Mouse (Mus musculus): ENCODE measurements around the gene Palld. TPM values are rescaled to one million over a fixed set of nuclear protein-coding genes. Genes with fewer than 3 reads are reported as not detected.

Palld gene
- polyA plus RNA-seq, 1 experiment from 2014 or later: 17.3 TPM

- Histone ChIP-seq H3K9ac (ENCODE audit: low read depth, low read length) (no peak overlapping the region), H3K9me3 (ENCODE audit: control insufficient read depth, low read length) (no peaks in the 10 kb centered on the region), H3K27ac (ENCODE audit: low read depth, low read length) (no peak overlapping the region), H3K4me2 (ENCODE audit: low read length) (no peak overlapping the region), H3K4me3 (ENCODE audit: low read length) (no peak overlapping the region), H3K27me3 (replicated peaks; ENCODE audit: control insufficient read depth, insufficient read depth, low read length) (no peaks in the 10 kb centered on the region), H3K4me1 (ENCODE audit: control insufficient read depth, insufficient read depth, low read depth, low read length) (no peaks in the 10 kb centered on the region), H3K36me3 (ENCODE audit: control insufficient read depth, insufficient read depth, low read length) (no peaks in the 10 kb centered on the region)
- WGBS: 87% methylated on average over 3 of the region's 3 CpGs
- no peak for ATAC-seq
Observed at GRCm38 (mm10) chr8:61643215-61643614, 259.3 kb downstream of the Palld start.

DNA sequence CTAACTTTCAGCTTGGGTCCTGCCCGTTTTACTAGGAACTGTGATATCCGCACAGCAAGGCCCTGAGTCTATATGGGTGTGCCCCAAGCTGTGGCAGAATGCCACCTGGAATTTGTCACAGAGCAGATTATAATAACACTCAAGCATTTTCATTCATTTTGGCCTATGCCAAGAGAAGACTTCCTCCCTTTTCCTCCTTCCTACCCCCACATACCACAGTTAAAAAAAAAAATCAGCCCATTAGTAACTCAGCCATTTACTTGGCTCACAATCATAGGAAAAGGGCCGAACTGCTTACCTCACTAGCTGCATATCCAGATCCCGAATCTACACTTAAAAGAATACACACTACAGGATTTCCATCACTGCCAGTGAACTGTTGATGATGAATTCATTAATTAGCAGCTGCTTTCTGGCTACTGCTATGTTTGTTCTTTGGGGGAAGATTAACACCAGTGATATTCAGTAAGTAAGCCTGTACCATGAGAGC is 260.1 kb downstream of the Palld start:
- Histone ChIP-seq H3K4me2 (ENCODE audit: low read length) (no peak overlapping the region), H3K27ac (ENCODE audit: low read depth, low read length) (no peak overlapping the region), H3K27me3 (replicated peaks; ENCODE audit: control insufficient read depth, insufficient read depth, low read length) (no peaks in the 10 kb centered on the region), H3K4me1 (ENCODE audit: control insufficient read depth, insufficient read depth, low read depth, low read length) (no peaks in the 10 kb centered on the region), H3K4me3 (ENCODE audit: low read length) (no peak overlapping the region), H3K9me3 (ENCODE audit: control insufficient read depth, low read length) (no peaks in the 10 kb centered on the region), H3K36me3 (ENCODE audit: control insufficient read depth, insufficient read depth, low read length) (no peaks in the 10 kb centered on the region), H3K9ac (ENCODE audit: low read depth, low read length) (no peak overlapping the region)
- WGBS: 72% methylated on average over 4 of the region's 4 CpGs
- no peak for ATAC-seq

- ATAC-seq: no peak
- no peak overlapping the region for H3K9ac ChIP-seq (ENCODE audit: low read depth, low read length)
- H3K27ac ChIP-seq (ENCODE audit: low read depth, low read length): no peak overlapping the region
- H3K4me2 ChIP-seq (ENCODE audit: low read length): no peak overlapping the region
- WGBS: 86% methylated on average over 2 of the region's 2 CpGs
- H3K9me3 ChIP-seq (ENCODE audit: control insufficient read depth, low read length): no peaks in the 10 kb centered on the region
- no peaks in the 10 kb centered on the region for H3K4me1 ChIP-seq (ENCODE audit: control insufficient read depth, insufficient read depth, low read depth, low read length)
- no peaks in the 10 kb centered on the region for H3K36me3 ChIP-seq (ENCODE audit: control insufficient read depth, insufficient read depth, low read length)
- no peak overlapping the region for H3K4me3 ChIP-seq (ENCODE audit: low read length)
- H3K27me3 ChIP-seq (replicated peaks; ENCODE audit: control insufficient read depth, insufficient read depth, low read length): no peaks in the 10 kb centered on the region
Observed at GRCm38 (mm10) chr8:61639596-61639995, 262.9 kb downstream of the Palld start.

DNA sequence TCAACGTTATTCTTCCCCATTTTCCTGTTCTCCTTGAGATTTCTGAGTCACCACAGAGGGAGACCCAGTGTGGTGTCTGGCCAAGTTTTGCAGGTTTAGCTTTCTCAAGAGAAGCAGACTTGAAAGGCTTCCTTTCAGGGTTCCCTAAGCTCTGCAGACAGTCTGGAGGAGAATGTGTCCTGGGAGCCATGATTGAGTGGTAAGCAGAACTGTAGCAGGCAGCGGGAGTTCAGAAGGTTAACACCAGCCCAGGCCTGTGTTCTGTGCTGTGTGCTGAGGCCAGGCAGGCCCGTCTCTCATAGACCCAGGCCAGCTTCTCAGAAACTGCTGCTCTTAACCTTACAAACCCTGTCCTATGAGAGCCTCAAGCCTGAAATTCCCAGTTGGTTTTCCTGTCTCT is 263.5 kb downstream of the Palld start:
- Histone ChIP-seq H3K9ac (ENCODE audit: low read depth, low read length) (no peak overlapping the region), H3K27me3 (replicated peaks; ENCODE audit: control insufficient read depth, insufficient read depth, low read length) (no peaks in the 10 kb centered on the region)

DNA sequence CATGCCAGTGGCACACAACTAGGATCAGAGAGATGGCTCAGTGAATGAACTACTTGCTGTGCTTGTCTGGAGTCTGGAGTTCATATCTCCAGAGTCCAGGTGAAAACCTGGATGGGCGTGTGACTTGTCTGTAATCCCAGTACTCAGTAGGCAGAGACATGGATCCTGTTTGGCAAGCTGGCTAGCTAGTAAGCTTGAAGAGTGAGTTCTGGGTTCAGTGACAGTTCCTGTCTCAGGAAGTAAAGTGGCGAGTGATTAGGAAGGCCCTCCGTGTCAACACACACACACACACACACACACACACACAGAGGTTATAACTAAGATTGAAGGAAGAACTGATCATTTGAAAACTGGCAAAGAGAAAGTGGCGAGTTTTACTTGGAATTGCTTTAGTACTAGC is 264.8 kb downstream of the Palld start:
- H3K9ac ChIP-seq (ENCODE audit: low read depth, low read length): no peak overlapping the region
- no peaks in the 10 kb centered on the region for H3K9me3 ChIP-seq (ENCODE audit: control insufficient read depth, low read length)
- H3K27me3 ChIP-seq (replicated peaks; ENCODE audit: control insufficient read depth, insufficient read depth, low read length): no peaks in the 10 kb centered on the region
- ATAC-seq: no peak
- no peak overlapping the region for H3K4me2 ChIP-seq (ENCODE audit: low read length)
- H3K4me3 ChIP-seq (ENCODE audit: low read length): no peak overlapping the region
- no peaks in the 10 kb centered on the region for H3K36me3 ChIP-seq (ENCODE audit: control insufficient read depth, insufficient read depth, low read length)
- WGBS: 92% methylated on average over 4 of the region's 4 CpGs
- H3K4me1 ChIP-seq (ENCODE audit: control insufficient read depth, insufficient read depth, low read depth, low read length): no peaks in the 10 kb centered on the region
- no peak overlapping the region for H3K27ac ChIP-seq (ENCODE audit: low read depth, low read length)

More for the DNA sequence above, 263.5 kb downstream of the Palld start:
- Histone ChIP-seq H3K9me3 (ENCODE audit: control insufficient read depth, low read length) (no peaks in the 10 kb centered on the region), H3K4me3 (ENCODE audit: low read length) (no peak overlapping the region), H3K27ac (ENCODE audit: low read depth, low read length) (no peak overlapping the region), H3K36me3 (ENCODE audit: control insufficient read depth, insufficient read depth, low read length) (no peaks in the 10 kb centered on the region), H3K4me2 (ENCODE audit: low read length) (no peak overlapping the region), H3K4me1 (ENCODE audit: control insufficient read depth, insufficient read depth, low read depth, low read length) (no peaks in the 10 kb centered on the region)
- 63% methylated on average over 3 of the region's 3 CpGs for WGBS
- no peak for ATAC-seq

DNA sequence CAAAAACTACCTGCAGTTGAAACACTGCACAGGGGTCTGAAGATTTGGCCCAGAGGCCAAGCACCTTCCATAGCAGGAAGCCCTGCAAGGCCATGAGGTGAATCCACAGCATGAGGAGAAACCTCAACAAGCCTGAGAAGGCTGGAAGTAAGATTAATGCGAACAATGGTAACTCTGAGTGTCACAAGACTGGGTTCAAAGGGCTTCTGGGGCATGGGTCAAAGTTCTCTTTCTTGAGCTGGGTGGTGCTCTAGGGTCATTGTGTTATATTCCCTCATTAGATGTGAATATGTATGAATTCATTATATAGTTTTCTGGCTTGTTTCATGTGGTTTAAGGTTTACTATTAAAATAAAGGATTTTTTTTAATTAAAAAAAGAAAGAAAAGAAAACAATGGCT is 267.7 kb downstream of the Palld start:
- no peaks in the 10 kb centered on the region for H3K27me3 ChIP-seq (replicated peaks; ENCODE audit: control insufficient read depth, insufficient read depth, low read length)
- no peak for ATAC-seq
- H3K4me1 ChIP-seq (ENCODE audit: control insufficient read depth, insufficient read depth, low read depth, low read length): no peaks in the 10 kb centered on the region
- no peak overlapping the region for H3K4me2 ChIP-seq (ENCODE audit: low read length)
- H3K9ac ChIP-seq (ENCODE audit: low read depth, low read length): no peak overlapping the region
- 59% methylated on average over 1 of the region's 1 CpGs for WGBS
- H3K27ac ChIP-seq (ENCODE audit: low read depth, low read length): no peak overlapping the region
- no peak overlapping the region for H3K4me3 ChIP-seq (ENCODE audit: low read length)
- H3K9me3 ChIP-seq (ENCODE audit: control insufficient read depth, low read length): no peaks in the 10 kb centered on the region
- H3K36me3 ChIP-seq (ENCODE audit: control insufficient read depth, insufficient read depth, low read length): no peaks in the 10 kb centered on the region

GRCm38 (mm10) chr8:61632331-61632730 is 270.2 kb downstream of the Palld start:
- Histone ChIP-seq H3K4me1 (ENCODE audit: control insufficient read depth, insufficient read depth, low read depth, low read length) (no peaks in the 10 kb centered on the region; the same call in 1 of the 2 replicates), H3K9me3 (ENCODE audit: control insufficient read depth, low read length) (no peaks in the 10 kb centered on the region), H3K36me3 (ENCODE audit: control insufficient read depth, insufficient read depth, low read length) (no peaks in the 10 kb centered on the region), H3K27ac (ENCODE audit: low read depth, low read length) (no peak overlapping the region), H3K4me3 (ENCODE audit: low read length) (no peak overlapping the region), H3K27me3 (replicated peaks; ENCODE audit: control insufficient read depth, insufficient read depth, low read length) (no peaks in the 10 kb centered on the region), H3K9ac (ENCODE audit: low read depth, low read length) (no peak overlapping the region), H3K4me2 (ENCODE audit: low read length) (no peak overlapping the region)
- 46% methylated on average over 2 of the region's 2 CpGs for WGBS
- ATAC-seq: no peak

- 40% methylated on average over 1 of the region's 1 CpGs for WGBS
Observed at GRCm38 (mm10) chr8:61629631-61629968, 272.9 kb downstream of the Palld start.

DNA sequence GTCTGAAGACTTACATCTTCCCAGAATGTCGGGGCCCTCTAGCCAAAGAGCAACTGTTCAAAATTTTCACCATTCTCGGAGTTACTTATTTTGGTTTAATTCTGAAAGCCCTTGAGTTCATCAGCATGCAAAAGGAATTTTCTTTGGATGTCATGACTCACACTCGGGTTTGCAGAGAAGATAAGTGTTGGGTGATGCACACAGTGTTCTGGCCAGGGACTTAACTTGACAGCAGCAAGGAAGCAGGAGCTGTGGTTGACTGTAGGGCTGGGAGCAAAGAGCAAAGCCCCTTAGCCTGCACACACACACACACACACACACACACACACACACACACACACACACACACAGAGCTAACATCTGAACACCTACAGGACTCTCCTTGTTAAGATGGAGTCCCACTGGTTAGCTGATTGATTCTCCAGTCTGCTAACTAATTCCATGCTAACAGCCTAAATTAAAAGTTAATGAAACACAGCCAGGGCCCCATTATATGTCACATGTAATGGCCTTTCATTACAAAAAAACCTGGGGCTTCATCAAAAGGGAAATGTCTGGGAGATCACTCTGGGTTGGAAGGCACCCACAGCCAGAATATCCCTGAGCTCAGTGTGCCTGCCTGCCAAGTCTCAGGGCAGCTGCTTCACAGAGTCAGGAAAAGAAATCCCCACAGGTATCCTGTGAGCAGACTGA is 273.4 kb downstream of the Palld start:
- H3K9me3 ChIP-seq (ENCODE audit: control insufficient read depth, low read length): no peaks in the 10 kb centered on the region
- no peak overlapping the region for H3K27ac ChIP-seq (ENCODE audit: low read depth, low read length)
- H3K4me3 ChIP-seq (ENCODE audit: low read length): no peak overlapping the region
- no peak overlapping the region for H3K4me2 ChIP-seq (ENCODE audit: low read length)
- no peaks in the 10 kb centered on the region; the same call in 1 of the 2 replicates for H3K4me1 ChIP-seq (ENCODE audit: control insufficient read depth, insufficient read depth, low read depth, low read length)
- WGBS: 80% methylated on average over 3 of the region's 3 CpGs
- no peak overlapping the region for H3K9ac ChIP-seq (ENCODE audit: low read depth, low read length)
- H3K27me3 ChIP-seq (replicated peaks; ENCODE audit: control insufficient read depth, insufficient read depth, low read length): no peaks in the 10 kb centered on the region
- H3K36me3 ChIP-seq (ENCODE audit: control insufficient read depth, insufficient read depth, low read length): no peaks in the 10 kb centered on the region
- peak; percentile 78 for ATAC-seq

More at GRCm38 (mm10) chr8:61629631-61629968, 272.9 kb downstream of the Palld start:
- Histone ChIP-seq H3K4me2 (ENCODE audit: low read length) (no peak overlapping the region), H3K4me3 (ENCODE audit: low read length) (no peak overlapping the region), H3K36me3 (ENCODE audit: control insufficient read depth, insufficient read depth, low read length) (no peaks in the 10 kb centered on the region), H3K9ac (ENCODE audit: low read depth, low read length) (no peak overlapping the region), H3K27ac (ENCODE audit: low read depth, low read length) (no peak overlapping the region), H3K27me3 (replicated peaks; ENCODE audit: control insufficient read depth, insufficient read depth, low read length) (no peaks in the 10 kb centered on the region), H3K9me3 (ENCODE audit: control insufficient read depth, low read length) (no peaks in the 10 kb centered on the region), H3K4me1 (ENCODE audit: control insufficient read depth, insufficient read depth, low read depth, low read length) (no peaks in the 10 kb centered on the region; the same call in 1 of the 2 replicates)
- ATAC-seq: no peak

All from hindbrain, embryonic 16.5 days (tissue).